Mouse (Mus musculus) embryonic facial prominence, embryonic 10.5 days (tissue): ENCODE measurements around the gene Rec8. TPM values are rescaled to one million over a fixed set of nuclear protein-coding genes. Genes with fewer than 3 reads are reported as not detected.

Experiments used
- DNase-seq: peaks from one replicate; pipeline ENCODE4 v3.0.0-alpha.2; 2017; ENCODE audit warnings: low spot score
- H3K27ac ChIP-seq: fragments of 300-500 bp; sonication (generic); replicated peaks from 2 replicates; pipeline ENCODE4 v1.5.1; 2016; ENCODE audit warnings: mild to moderate bottlenecking
- H3K27me3 ChIP-seq: fragments of 300-500 bp; sonication (generic); replicated peaks from 2 replicates; pipeline ENCODE4 v1.6.1; 2016; ENCODE audit warnings: low read depth, mild to moderate bottlenecking; ENCODE audit not compliant: poor library complexity, severe bottlenecking
- H3K36me3 ChIP-seq: fragments of 300-500 bp; sonication (generic); replicated peaks from 2 replicates; pipeline ENCODE4 v1.6.1; 2016; ENCODE audit warnings: mild to moderate bottlenecking, moderate library complexity
- H3K4me1 ChIP-seq: fragments of 300-500 bp; sonication (generic); 2 replicates; pipeline ENCODE4 v1.6.1; 2016
- H3K4me3 ChIP-seq: fragments of 300-500 bp; sonication (generic); 2 replicates; pipeline ENCODE4 v1.5.1; 2016; ENCODE audit warnings: mild to moderate bottlenecking, moderate library complexity
- H3K9me3 ChIP-seq: fragments of 300-500 bp; sonication (generic); 2 replicates; pipeline ENCODE4 v1.6.1; 2016; ENCODE audit warnings: mild to moderate bottlenecking
- WGBS: fragments of 180-500 bp; shearing (Covaris S2); methylation state at CpG from one replicate; pipeline ENCODE4 v1.1.7; 2016; 5-methylcytosine and 5-hydroxymethylcytosine counted together
- polyA plus RNA-seq: library from polyadenylated mRNA; unstranded; fragments of >200 nt; fragmentation: Nextera tagmentation; extraction: Ambion mirVana; gene quantifications from 2 replicates; pipeline ENCODE4 v1.2.1, GENCODE M21; 2016

Rec8 gene
- polyA plus RNA-seq: 6.5 and 7.1 TPM in 2 replicates

- peaks cover 9% of the 10 kb centered on the region; the same call in 1 of the 2 replicates for H3K27me3 ChIP-seq
- H3K4me1 ChIP-seq: peaks cover 20% of the 10 kb centered on the region; the same call in 1 of the 2 replicates
- peak within 1 kb of the TSS; percentile 41 for H3K4me3 ChIP-seq
- 23% methylated on average over 21 of the region's 21 CpGs for WGBS
- no peaks in the 10 kb centered on the region for H3K9me3 ChIP-seq
- 0 out of 2 replicates have a peak, but pooled peaks cover 3% of the 10 kb centered on the region for H3K36me3 ChIP-seq
- no peak within 1 kb of the TSS; the same call in 1 of the 2 replicates for H3K27ac ChIP-seq
- peak; percentile 64 for DNase-seq
Observed at GRCm38 (mm10) chr14:55617822-55618221, at the start of gene Rec8. TSS of gene Rec8 (plus strand) at chr14:55618037.

DNA sequence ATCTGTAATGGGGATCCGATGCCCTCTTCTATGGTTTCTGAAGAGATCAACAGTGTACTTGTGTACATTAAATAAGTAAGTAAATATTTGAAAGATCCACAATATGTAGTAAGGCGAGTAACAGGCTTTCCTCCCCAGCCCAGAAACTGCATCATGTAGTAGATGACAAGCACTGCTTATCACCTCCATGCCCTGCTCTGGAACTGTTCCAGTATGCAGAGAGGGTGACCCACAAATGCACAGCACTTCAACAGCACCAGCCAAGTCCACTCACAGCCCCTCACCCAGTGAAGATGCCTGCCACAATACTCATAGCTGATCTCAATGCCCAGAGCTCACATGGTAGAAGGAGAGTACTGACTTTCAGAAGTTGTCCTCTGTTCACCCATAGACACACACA, 47.2 kb upstream of the Rec8 start:
- H3K9me3 ChIP-seq: no peaks in the 10 kb centered on the region
- H3K27ac ChIP-seq: no peak overlapping the region
- H3K4me1 ChIP-seq: peaks cover 4% of the 10 kb centered on the region
- no peak overlapping the region for H3K4me3 ChIP-seq
- no peak for DNase-seq
- peaks cover 51% of the 10 kb centered on the region for H3K36me3 ChIP-seq
- 89% methylated on average over 2 of the region's 2 CpGs for WGBS
- no peaks in the 10 kb centered on the region for H3K27me3 ChIP-seq

DNA sequence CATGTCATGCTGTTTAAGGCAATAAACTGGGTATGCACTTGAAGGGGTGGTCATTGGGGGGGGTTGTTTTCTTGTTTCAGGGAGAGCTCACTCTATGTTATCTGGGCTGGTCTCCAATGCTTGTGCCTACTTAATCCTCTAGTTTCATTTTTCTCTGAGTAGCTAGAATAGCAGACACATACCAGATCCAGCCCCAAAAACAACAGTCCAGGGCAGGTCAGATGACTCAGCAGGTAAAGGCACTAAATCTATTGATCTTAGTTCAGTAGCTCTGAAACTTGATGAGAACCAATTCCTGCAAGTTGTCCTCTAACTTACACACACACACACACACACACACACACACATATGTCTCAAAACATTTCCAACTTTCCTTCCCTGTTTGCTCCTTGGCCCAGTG, 46.1 kb upstream of the Rec8 start:
- DNase-seq: no peak
- Histone ChIP-seq H3K4me3 (no peak overlapping the region), H3K27ac (no peak overlapping the region), H3K9me3 (no peaks in the 10 kb centered on the region), H3K4me1 (peaks cover 12% of the 10 kb centered on the region), H3K27me3 (no peaks in the 10 kb centered on the region), H3K36me3 (peaks cover 39% of the 10 kb centered on the region)

GRCm38 (mm10) chr14:55575302-55575701, 42.5 kb upstream of the Rec8 start, which contains the start of gene Fitm1:
TSS of gene Fitm1 (plus strand) at chr14:55575617.
- DNase-seq: no peak
- Histone ChIP-seq H3K9me3 (no peaks in the 10 kb centered on the region), H3K27me3 (no peaks in the 10 kb centered on the region), H3K4me1 (peaks cover 29% of the 10 kb centered on the region), H3K27ac (peak within 1 kb of the TSS; percentile 54; the same call in 1 of the 2 replicates), H3K4me3 (0 out of 2 replicates have a peak within 1 kb of the TSS, but pooled peaks have one; percentile 5), H3K36me3 (peaks cover 10% of the 10 kb centered on the region)
- 77% methylated on average over 8 of the region's 8 CpGs for WGBS

DNA sequence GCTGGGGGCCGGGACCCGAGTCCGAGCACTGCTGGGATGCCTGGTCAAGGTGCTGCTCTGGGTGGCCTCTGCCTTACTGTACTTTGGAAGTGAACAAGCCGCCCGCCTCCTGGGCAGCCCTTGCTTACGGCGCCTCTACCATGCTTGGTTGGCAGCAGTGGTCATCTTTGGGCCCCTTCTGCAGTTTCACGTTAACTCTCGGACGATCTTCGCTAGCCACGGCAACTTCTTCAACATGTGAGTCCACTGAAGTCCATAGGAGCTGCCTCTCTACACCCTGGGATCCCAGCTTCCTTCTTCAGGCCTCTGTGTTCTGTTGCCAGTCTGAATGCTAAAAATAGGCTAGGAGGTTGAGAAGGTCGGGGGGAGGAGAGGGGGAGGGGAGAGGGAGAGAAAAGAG, 42.1 kb upstream of the Rec8 start:
- Histone ChIP-seq H3K27me3 (no peaks in the 10 kb centered on the region), H3K4me3 (0 out of 2 replicates have a peak overlapping the region, but pooled peaks have one; percentile 5), H3K27ac (peak overlapping the region; percentile 54; the same call in 1 of the 2 replicates), H3K36me3 (peaks cover 12% of the 10 kb centered on the region), H3K4me1 (peaks cover 29% of the 10 kb centered on the region), H3K9me3 (no peaks in the 10 kb centered on the region)
- DNase-seq: no peak
- WGBS: 68% methylated on average over 13 of the region's 13 CpGs

DNA sequence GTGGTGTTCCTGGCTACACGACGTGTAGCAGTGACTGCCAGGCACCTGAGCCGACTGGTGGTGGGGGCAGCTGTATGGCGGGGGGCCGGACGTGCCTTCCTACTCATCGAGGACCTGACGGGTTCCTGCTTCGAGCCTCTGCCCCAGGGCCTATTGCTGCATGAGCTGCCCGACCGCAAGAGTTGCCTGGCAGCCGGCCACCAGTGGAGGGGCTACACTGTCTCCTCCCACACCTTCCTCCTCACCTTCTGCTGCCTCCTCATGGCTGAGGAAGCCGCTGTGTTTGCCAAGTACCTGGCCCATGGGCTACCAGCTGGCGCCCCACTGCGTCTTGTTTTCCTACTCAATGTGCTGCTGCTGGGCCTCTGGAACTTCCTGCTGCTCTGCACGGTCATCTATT, 41.5 kb upstream of the Rec8 start:
- Histone ChIP-seq H3K9me3 (no peaks in the 10 kb centered on the region), H3K4me1 (peaks cover 29% of the 10 kb centered on the region), H3K27ac (no peak overlapping the region), H3K4me3 (no peak overlapping the region), H3K27me3 (no peaks in the 10 kb centered on the region), H3K36me3 (peaks cover 16% of the 10 kb centered on the region)
- DNase-seq: no peak
- 82% methylated on average over 16 of the region's 16 CpGs for WGBS

GRCm38 (mm10) chr14:55577871-55578667, 39.8 kb upstream of the Rec8 start, which contains the start of gene Psme1:
TSS of gene Psme1 (plus strand) at chr14:55578123.
- H3K4me3 ChIP-seq: peak within 1 kb of the TSS; percentile 70
- peaks cover 29% of the 10 kb centered on the region for H3K4me1 ChIP-seq
- peak within 1 kb of the TSS; percentile 90 for H3K27ac ChIP-seq
- no peaks in the 10 kb centered on the region for H3K9me3 ChIP-seq
- peak; percentile 89 for DNase-seq
- H3K36me3 ChIP-seq: peaks cover 24% of the 10 kb centered on the region
- 1% methylated on average over 32 of the region's 32 CpGs for whole genome bisulfite sequencing
- H3K27me3 ChIP-seq: no peaks in the 10 kb centered on the region

DNA sequence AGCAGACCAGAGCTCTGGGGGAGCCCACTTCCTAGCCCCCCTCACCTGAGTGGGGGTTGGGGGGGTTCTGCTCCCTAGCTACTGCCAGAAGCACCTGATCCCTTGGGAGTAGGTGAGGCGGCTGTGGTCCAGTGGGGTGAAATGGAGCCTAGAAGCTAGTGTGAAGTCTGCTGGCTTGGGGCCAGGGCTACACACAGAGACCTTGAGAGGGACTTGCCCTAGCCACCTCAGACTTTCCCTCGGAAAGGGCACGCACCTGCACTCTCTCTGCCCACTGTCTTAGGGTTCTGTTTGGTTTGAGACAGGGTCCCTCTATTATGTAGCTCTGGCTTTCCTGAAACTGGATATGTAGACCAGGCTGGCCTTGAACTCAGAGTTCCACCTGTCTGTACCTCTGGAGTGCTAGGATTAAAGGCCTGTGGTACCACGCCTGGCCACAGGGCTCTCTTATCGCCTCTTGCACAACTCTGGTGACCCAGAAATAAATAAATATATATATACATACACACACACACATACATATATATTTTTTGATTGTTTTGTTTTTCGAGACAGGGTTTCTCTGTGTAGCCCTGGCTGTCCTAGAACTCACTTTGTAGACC, 39.1 kb upstream of the Rec8 start:
- H3K4me3 ChIP-seq: peak overlapping the region; percentile 70
- peaks cover 1% of the 10 kb centered on the region for H3K27me3 ChIP-seq
- peaks cover 29% of the 10 kb centered on the region for H3K4me1 ChIP-seq
- 31% methylated on average over 6 of the region's 6 CpGs for WGBS
- peaks cover 24% of the 10 kb centered on the region for H3K36me3 ChIP-seq
- H3K9me3 ChIP-seq: no peaks in the 10 kb centered on the region
- DNase-seq: no peak
- peak overlapping the region; percentile 90 for H3K27ac ChIP-seq

DNA sequence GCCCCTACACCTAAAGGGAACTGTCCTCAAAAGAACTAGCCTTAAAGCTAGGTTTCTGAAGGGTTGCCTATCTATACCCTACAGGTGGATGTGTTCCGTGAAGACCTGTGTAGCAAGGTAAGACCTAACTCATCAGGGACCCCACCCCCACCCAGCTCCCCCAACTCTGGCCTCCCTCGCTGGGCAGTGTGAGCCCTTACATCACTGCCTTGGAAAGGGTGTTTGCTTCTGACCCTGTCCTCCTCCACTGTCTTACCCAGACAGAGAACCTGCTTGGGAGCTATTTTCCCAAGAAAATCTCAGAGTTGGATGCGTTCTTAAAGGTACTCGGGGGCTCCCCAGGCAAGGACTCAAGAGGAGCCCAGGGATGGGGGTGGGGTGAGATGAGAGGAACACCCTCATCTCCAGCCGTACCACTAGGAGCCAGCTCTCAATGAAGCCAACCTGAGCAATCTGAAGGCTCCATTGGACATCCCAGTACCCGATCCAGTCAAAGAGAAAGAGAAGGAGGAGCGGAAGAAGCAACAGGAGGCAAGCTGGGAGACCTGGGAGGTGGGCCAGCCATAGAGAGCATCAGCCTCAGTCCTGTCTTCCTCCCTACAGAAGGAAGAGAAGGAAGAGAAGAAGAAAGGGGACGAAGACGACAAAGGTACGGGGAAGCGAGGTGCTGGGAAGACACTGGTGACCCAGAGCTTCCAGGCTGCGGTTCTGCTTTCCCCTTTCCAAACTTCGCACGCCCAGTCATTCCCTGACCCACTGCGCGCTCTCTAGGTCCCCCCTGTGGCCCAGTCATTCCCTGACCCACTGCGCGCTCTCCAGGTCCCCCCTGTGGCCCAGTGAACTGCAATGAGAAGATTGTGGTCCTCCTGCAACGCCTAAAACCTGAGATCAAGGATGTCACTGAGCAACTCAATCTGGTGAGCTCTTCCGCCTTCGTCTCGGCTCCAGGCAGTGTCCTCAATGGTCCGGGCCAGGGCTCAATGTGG, 38.0 kb upstream of the Rec8 start:
- H3K4me3 ChIP-seq: no peak overlapping the region
- H3K27me3 ChIP-seq: peaks cover 11% of the 10 kb centered on the region
- H3K36me3 ChIP-seq: peaks cover 24% of the 10 kb centered on the region
- no peak for DNase-seq
- no peak overlapping the region for H3K27ac ChIP-seq
- H3K9me3 ChIP-seq: no peaks in the 10 kb centered on the region
- peaks cover 36% of the 10 kb centered on the region for H3K4me1 ChIP-seq
- WGBS: 85% methylated on average over 23 of the region's 23 CpGs

- no peak for DNase-seq
- no peak overlapping the region for H3K4me3 ChIP-seq
- 94% methylated on average over 16 of the region's 16 CpGs for WGBS
- H3K36me3 ChIP-seq: peaks cover 24% of the 10 kb centered on the region
- H3K27ac ChIP-seq: no peak overlapping the region
- H3K9me3 ChIP-seq: no peaks in the 10 kb centered on the region
- peaks cover 39% of the 10 kb centered on the region for H3K4me1 ChIP-seq
- peaks cover 15% of the 10 kb centered on the region for H3K27me3 ChIP-seq
Observed at GRCm38 (mm10) chr14:55580731-55581130, 37.1 kb upstream of the Rec8 start.

GRCm38 (mm10) chr14:55581981-55582681, 35.7 kb upstream of the Rec8 start:
- Histone ChIP-seq H3K27ac (no peak overlapping the region), H3K9me3 (no peaks in the 10 kb centered on the region), H3K4me3 (no peak overlapping the region), H3K4me1 (peaks cover 32% of the 10 kb centered on the region), H3K36me3 (peaks cover 28% of the 10 kb centered on the region), H3K27me3 (peaks cover 15% of the 10 kb centered on the region)
- DNase-seq: no peak
- WGBS: 79% methylated on average over 9 of the region's 9 CpGs
